Mouse (Mus musculus): ENCODE data around the gene Hccs.
A peak's percentile ranks its signal among the peaks of the same experiment; 100 is the strongest.
"Not testable (repeated sequence)": the region's sequence is repeated elsewhere in the genome, so short reads cannot be mapped to it uniquely, and the experiment has no call there.

Gene Hccs

DNA sequence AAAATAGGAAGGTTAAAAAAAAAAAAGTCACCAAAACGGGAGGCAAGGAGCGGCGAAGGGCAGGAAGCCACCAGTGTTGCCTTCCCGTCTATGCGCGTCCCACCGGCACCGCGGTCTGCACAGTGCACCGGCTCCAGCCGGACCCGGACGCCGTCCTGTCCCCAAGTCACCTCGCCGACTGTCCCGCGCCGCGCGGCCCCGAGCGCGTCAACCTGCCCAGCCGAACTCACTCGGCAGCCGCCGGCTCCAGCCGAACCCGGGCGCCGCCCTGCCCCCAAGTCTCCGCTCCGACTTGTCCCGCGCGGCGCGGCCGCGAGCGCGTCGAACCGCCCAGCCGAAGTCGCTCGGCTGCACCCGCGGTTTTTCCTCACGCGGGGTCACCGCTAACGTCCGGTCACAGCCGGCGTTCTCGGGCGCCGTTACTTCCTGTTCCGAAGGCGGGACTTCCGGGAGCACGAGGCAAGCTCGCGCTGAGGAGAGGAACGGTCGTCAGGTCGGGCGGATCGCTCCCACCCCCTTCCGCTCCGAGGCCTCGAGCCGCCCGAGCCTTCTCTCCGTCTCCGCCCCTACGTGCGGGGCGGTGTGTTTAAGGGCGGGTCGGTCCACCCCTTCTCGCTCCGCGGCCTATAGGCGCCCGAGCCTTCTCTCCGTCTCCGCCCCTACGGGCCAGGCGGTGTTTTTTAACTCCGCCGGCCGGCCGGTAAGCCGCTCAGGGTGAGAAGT is at the start of gene Hccs:
Hccs (minus strand) TSS at position 428 of the 723 bp plus-strand sequence.
- DNase-seq (ENCODE audit: low read depth, low spot score): peak; percentile 79

DNA sequence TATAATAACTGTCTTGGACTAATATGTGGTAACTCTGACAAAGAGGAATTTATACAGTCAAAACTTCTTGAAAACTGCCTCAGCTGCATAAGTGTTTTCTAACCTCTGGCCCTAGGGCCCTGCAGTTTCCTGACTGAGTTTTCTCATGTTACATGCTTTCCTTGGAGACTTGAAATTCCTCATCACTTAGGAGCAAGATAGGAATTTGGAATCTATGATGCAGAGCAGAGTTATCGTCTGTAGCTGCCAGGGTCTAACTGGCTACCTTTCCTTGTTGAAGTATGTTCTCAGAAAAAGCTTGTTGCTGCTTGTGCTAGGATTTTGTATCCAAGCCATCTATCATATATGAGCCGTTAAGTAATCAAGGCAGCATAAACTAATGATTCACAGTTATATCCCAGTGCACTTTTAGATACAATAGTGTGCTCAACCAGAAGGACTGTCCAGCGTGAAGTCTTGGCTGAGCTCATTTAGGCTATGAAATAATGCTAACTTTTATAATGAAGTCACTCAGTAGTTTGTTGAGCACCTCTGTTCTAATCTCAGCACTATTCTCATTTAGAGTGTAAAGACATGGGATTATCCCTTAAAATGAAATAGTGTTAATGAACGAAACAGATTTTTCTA is 37.1 kb upstream of the Hccs start:
- DNase-seq (ENCODE audit: low read depth, low spot score): peak; percentile 3

DNA sequence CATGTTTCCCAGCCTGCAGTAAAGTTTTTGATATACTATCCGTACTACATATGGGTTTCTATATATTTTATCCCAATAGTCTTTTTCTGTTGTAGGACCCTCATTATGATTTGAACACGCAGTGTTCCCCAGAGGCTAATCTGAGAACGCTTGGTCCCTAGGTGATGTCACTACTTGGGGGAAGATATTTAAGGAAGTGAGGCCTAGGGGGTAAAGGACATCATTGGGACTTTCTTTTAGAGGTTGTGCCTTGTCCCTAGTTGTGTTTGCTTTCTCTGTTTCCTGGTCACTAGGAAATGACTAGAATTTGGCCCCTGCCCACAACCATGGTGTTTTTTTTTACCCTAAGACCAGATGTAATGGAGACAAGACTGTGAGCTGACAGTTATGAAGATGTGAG is 18.0 kb upstream of the Hccs start:
- no peak for DNase-seq (ENCODE audit: low read depth, low spot score)

DNA sequence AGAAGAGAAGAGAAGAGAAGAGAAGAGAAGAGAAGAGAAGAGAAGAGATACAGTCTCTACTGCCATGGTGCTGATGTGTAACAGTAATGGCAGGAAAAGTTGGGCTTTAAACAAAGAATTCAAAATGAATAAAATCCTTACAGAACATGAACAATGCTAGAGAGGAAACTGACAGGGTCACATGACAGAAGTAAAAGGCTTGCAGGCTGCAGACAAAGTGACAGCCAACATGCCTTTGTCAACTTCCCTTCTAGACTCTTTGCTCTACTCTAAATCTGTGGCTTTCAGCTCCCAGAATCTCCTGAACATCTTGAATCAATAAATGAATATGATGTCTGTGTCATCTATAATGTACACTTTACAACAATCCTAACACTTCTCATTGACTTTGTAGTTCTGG is 17.4 kb upstream of the Hccs start:
- no peak for DNase-seq (ENCODE audit: low read depth, low spot score)

DNA sequence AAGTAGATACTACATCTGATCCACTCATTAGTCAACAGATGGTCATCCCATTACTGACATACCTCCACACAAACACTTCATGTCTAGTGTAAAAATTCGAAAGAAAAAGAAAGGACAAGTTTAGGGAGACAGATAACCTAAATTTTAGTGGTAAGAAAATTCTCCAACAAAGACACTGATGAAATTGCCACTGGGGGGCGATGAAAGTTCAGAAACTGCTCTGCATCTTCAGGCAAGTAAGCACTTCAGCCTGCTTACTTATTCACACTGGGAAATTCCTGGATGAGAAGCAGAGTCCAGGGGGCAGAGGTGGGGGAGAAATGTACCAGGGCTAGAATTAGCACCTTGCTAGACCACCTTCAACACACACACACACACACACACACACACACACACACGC is 12.1 kb upstream of the Hccs start:
- peak; percentile 14 for DNase-seq (ENCODE audit: low read depth, low spot score)

DNA sequence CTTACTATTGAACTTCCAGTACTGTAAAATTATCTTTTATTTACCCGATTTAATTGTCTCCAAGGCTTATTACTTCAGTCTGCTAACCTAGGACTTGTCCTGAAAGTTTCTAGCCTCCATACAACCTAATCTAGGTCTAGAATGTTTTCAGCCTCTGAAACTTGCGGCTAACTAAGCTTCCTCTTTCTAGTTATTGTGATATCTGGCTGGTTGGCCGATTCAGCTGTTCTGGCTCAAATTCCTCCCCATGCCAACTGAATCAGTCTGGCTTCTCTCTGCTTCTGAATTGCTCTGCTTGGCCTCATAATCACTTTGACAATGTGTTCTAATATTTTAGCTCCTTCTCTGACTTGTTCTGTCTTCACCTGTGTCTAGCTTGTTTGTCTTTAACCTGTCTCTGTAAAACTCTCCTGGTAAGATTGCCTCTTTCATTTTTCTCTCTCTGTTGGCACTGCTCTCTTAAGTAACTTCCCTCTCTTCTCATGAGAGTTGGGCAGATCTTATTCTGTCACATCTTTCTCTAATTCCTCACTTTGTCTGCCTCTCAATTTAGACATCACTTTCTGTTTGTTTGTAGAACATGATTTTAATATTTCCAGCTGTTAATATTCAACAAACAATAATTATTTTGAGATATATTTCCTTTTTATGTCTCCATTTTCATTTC is 5.9 kb upstream of the Hccs start:
- no peak for DNase-seq (ENCODE audit: low read depth, low spot score)

DNA sequence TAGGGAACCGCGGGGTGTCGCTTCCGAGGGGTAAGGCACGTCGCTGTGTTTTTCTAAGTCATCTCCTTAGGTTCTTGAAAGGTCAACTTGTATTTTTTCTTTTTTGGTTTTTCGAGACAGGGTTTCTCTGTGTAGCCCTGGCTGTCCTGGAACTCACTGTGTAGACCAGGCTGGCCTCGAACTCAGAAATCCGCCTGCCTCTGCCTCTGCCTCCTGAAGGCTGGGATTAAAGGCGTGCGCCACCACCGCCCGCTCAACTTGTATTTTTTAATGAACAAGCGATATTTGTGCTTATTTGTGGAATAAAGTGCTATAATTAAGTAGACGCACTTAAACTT is 465 bp upstream of the Hccs start:
- DNase-seq (ENCODE audit: low read depth, low spot score): not testable (repeated sequence)

DNA sequence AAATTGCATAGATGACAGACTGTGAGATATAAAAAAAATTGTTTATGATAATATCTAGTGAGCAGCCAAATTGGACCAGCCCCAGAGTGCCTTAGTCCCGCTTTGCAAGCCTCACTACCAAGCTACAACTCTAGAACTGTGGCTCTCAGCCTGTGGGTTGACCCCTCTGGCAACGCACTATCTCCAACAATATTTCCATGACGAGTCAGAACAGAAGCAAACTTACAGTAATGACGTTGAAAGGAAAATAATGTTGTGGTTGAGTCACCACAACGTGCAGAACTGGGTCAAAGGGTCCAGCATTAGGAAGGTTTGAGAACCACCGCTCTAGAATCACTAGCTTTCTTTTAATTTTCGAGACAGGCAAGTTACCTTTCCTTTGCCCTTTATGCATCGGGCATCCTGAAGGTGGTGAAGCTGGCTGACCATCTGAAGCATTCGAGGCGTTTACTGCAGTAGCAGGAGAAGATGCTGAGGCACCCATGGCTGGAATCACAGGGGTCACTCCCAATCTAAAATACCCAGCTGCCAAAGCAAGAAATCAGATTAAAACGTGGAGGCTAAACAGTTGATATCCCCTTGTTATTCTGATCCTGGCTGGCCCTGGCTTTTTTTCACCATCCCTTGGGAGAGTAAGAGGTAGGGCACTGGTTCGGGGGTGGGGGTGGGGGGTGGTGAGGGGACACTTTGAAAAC is 959 bp downstream of the Hccs start:
- DNase-seq (ENCODE audit: low read depth, low spot score): no peak

DNA sequence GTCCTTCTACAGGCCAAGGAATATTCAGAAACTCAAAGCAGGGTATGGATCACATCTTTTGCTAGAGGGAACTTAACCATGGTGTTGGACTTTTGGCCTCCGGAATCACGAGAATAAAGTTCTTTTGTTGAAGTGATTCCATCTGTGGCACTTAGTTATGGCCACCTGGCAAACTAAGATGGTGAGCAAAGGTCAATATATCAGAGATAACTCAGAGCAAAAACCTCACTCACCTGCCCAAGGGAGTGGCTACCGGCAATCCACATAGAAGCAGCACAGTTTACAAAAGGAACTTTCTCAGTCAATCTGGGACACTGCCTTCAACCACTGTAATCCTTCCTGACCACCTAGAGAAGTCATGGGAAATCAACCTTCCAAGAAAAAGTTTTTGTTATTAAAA is 11.6 kb downstream of the Hccs start:
- no peak for DNase-seq (ENCODE audit: low read depth, low spot score)

DNA sequence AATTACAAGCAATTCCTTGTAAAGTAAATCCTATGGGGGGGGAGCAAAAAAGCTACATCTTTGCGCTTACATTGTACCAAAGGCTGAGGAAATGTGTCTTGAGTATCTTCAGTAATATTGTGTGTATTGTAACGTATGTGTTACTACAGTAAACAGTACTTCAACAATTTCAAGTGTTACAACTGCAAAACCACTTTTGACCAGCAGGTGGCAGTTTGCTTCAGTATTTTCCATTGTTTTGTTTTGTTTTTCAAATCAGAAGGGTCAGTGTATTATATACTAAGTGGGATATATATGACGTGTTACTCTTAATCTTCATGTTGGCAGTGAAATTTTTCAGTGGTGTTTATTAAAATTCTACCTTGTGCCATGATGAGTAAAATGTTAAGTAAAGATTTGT is 16.2 kb downstream of the Hccs start:
- DNase-seq (ENCODE audit: low read depth, low spot score): peak; percentile 20

DNA sequence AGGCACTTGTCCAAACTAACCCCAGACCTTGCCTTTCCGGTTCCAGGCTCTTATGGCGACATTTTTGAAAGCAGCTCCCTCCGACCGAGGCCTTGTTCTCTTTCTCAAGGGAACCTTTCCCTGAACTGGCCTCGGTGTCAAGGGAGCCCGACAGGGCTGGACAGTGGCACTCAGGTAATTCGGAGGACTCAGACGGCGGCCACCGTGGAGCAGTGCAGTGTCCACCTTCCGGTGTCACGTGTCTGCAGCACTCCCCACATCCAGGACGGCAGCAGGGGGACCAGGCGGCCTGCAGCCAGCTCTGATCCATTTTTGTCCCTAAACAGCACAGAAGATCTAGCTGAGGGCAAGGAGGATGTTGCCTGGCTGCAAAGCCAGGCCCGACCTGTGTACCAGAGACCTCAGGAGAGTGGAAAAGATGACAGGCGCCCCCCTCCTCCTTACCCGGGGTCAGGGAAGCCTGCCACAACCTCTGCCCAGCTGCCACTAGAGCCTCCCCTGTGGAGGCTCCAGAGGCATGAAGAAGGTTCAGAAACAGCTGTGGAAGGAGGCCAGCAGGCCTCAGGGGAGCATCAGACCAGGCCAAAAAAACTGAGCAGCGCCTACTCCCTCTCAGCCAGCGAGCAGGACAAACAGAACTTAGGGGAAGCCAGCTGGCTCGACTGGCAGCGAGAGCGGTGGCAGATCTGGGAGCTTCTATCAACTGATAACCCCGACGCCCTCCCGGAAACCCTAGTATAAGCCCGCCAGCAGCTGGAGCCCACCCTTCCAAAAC is 17.7 kb downstream of the Hccs start:
- DNase-seq (ENCODE audit: low read depth, low spot score): no peak

DNA sequence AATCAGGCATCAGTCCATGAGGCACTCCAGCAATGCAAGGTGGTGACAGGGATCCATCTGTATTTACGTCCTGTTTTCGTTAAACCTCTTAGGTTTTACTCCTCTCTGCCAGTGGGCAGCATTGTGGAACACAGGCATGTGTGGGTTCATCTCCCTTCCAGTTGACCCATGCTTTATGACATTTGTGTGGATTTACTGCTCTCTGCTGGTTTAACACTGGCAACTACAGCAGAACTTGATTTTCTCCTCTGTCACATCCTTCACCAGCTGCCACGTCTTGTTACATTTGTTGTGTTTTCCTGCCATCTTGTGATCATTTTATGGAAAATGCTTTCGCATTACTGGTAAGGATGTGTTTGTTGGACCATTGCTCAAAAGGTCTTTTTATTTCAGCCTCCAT is 20.6 kb downstream of the Hccs start:
- DNase-seq (ENCODE audit: low read depth, low spot score): peak; percentile 5

DNA sequence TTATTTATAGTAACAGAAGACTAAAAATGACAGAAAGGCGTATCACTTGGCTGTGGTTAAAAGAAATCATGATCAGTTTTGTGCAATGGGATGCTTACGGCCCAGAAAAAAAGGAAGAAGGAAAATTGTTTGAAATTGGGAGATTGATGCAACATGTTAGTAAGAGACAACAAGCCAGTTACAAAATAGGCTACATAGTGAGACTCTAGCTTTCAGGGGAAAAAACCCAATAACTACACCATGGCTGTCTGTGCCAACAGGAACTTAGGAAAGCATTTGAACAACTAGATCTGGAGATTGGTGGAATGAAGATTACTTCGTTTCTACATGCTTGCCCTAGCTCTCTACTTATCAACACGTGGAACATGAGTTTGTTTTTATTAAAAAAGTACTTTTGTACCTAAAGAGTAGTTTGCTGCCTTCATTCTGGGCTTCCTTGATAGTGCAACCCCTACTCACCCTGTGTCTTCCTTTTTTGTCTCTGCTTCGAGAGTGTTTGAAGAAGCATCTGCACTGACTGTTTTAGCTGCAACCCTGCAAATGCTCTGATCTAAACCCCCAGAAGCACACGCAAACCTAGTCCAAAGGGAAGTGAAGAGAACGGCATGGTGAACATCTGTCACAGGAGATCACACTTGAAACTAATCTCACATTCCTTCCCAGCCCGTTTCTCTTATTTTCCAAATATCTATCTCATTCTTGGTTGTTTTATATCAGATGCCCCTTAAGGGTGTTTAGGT is 56.6 kb downstream of the Hccs start:
- no peak for DNase-seq (ENCODE audit: low read depth, low spot score)

DNA sequence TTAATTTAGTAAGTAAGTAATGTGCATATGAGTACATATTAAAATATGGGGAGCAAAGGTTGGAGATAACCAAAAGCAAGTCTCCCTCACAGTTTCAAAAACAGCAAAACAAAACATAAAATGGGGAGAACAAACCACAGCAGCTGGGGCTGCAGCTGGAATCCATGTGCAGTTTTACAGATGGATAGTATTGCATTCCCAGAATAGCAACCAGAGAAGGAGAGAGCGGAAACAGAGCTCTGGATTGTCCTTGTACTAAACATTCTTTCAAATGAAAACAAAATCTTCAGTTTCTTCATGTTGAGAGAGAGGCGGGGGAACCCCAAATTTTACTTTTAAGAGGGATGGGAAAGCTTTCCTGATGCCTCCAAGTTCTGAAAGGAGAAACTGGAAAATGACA is 58.0 kb downstream of the Hccs start:
- DNase-seq (ENCODE audit: low read depth, low spot score): no peak

DNA sequence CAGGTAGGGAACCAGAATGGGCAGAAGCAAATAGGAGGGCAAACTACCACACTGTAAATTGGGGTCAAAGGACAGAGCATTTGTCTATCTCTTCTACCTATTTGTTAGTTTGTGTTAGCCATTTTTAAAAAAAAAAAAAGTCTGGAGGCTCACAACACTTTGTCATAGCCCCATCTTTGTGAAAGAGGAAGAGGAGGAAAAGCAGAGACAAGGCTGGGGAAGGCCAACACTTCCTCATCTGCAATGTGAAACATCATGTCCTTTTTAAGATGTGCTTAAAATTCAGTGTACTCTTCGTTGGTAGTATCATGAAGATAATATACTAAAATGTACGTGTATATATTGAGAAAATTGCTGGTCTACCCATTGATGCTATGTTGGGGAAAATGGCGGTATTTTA is 59.1 kb downstream of the Hccs start:
- no peak for DNase-seq (ENCODE audit: low read depth, low spot score)

DNA sequence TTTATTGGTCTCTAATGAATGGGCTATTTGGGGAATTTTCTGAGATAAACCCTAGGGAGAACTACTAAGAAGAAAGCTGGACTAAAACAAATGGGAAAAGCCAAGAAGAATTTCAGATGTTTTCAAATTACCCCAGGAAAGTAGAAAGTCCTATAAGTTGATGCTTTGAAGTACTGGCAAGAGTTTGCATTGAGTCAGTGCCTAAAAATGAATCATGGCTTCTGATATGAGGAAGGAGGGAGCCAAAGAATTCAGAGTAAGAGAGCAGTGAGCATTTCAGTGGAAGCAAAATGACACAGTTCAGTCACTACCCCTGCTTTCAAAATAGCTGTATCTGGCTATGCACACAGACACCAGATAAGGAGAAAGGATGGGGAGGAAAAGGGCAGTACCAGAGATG is 63.4 kb downstream of the Hccs start:
- DNase-seq (ENCODE audit: low read depth, low spot score): no peak

DNA sequence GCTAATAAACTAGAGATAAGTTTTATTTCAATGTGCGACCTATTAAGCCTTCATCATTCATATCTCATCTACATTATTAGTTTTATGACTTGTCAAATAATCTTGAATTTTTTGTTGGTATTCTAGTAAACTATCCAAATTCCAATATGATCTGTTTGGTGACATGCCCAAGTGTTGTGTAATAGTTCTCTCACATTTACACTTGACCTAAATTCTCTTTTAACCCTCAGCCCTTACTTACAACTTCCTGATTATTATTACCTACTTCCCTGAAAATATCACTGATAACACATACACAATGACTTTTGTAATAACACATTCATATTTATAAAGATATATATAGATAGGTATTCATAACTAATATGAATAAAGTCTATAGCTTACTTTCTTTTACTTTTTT is 64.3 kb downstream of the Hccs start:
- no peak for DNase-seq (ENCODE audit: low read depth, low spot score)

DNA sequence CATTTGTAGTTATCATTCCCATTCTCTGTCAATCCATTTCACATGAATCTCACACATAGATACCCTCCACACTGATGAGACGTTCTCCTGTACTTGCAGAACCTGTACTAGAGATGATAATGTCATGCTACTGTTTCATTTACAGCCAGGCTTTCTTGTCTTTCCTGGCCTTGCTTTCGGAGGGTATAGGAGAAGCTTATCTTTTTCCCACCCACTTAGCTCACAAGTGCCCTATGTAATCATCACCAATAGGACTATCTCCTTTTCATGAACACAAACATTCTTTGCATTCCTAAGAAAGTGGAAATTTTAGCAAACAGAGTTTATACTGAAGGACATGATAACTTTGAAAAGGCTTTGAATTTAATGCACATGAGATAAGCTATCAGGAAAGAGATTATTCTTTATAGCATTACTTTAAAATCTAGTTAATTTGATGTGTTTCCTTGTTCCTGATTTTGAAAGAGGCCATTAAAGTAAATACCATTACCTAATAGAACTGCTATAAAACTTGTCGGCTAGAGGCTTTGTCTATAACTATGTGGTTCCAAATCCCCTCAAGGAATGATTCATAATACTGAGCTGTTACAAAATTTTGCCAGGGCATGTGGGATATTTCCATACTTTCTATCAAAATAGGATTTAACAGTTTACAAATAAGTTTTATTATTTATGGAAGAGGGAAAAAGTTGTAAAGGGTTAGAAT is 97.7 kb downstream of the Hccs start:
- DNase-seq (ENCODE audit: low read depth, low spot score): no peak

DNA sequence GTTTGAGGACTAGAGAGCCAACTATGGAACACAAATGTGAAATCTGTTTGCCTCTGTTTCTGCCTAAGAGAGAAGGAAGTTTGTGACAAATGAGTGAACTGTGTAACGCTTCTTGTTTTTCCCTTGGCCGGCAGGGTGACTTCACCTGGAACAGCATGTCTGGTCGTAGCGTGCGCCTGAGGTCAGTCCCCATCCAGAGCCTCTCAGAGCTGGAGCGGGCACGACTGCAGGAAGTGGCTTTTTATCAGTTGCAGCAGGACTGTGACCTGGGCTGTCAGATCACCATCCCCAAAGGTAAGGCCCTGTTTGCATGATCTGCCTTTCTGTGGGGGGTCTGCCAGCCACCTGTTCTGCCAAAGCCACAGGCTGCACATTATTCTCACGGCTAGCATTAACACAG is 100.1 kb downstream of the Hccs start:
- DNase-seq (ENCODE audit: low read depth, low spot score): no peak

DNA sequence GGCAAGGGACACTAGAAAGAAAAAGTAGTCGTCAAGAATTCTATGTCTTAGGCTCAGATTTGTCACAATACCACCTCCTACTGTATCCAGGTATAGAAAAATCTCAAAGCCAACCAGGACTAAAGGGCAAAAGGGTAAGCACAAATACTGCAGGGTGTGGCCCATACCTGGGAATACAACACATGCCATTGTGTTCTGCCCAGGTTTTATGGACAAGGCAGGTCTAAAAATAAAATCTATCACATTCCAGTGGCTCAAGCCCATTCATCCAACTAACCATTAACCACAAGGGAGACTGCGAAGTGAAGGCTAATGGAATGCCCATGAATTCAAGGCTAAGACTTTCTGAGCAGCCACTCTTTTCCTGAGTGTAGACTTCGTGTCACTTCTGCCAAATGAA is 110.2 kb downstream of the Hccs start:
- no peak for DNase-seq (ENCODE audit: low read depth, low spot score)
